Mouse (Mus musculus) v-Abl transformed pro-B cells (cell line): ENCODE data around the gene Kcnq2.

Source experiments
- in situ Hi-C, 2 experiments: fragments of 400-800 bp; cut with MboI; formaldehyde crosslinking; loops; one replicate each; pipeline ENCODE4 v1.15.1; 2025; ENCODE audit not compliant: unreplicated experiment in 2 of 2

Gene Kcnq2

DNA sequence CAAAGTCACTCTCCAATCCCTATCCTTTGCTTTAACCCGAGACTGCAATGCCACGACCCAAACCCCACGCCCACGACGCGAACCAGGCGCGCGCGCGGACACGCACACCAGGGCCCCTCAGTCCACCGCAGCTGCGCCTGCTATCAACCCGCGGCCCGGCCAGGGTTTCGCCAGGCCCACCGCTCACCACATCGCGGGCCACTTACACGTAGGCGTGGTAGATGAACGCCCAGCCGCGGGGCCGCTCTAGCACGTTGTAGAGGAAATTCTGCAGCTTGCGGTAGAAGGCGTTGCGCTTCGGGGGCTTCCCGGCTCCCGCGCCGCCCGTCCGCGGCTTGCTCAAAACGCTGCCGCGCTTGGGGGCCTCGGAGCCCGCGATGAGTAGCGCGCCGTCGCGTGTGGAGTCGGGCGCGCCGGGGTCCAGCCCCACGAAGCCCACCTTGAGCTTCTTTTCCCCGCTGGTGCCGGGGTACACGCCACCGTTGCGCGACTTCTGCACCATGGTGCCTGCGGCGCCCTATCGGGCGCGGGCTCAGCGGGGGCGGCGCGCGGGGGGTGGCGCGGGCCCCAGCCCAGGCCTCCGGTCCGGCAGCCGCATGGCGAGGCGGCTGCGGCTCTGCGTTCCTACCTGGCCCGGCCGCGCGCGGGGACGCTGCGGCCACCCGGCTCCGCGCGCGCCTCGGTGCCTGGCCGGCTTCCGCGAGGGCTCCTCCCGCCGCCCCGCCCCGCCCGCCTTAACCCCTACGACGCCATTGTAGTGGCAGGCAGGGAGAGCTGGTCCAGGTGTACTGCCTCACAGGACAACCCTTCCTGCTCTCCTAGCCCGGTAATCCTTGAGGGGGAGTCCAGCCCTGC is at the start of gene Kcnq2:
Kcnq2 (minus strand) TSS at position 710 of the 855 bp plus-strand sequence.
- in situ Hi-C loops, result no loop called here

DNA sequence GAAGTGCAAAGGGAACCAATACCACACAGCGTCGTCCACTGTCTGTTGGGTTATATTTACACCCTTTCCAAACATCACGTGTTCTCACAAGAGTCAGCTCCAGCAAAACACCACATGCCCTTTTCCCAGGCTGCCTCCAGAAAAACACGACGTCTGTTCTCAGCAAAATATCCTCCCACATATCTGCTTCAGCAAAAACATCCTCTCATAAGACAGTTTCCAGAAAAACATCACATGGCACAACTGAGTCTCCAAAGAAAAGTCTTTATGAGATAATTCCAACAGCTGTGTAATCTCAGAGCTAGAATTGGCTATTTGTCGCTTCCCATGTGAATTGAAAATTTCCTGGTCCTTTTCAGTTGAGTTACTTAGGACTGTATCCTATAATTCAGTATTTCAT is 45.8 kb upstream of the Kcnq2 start:
- in situ Hi-C loops, result loop anchor here (10.0 kb wide), 2 partner anchors 404 to 514 kb away; partner anchors contain the start of genes Uckl1 (in 2 of the 2), Lkaaear1 (in 1 of the 2) and Rgs19 (in 1 of the 2)

DNA sequence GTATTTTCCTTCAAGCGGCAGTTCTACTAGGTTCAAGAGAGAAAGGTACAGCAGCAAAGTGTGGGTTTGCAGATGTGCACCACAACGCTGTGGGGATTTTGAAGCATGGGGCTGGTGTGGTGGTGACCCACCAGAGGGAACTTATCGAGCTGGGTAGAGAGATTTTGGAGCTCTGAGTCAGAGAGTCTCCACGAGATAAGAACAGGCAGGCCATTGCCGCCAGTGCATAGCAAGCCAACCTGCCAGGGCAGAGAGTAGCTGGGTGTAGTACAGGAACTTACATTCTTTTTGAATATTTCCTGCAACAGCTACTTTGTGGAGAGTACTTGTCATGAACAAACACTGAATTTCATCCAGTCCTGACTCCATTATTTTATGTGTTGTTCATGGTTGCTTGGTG is 43.4 kb upstream of the Kcnq2 start:
- in situ Hi-C loops, result no loop called here

DNA sequence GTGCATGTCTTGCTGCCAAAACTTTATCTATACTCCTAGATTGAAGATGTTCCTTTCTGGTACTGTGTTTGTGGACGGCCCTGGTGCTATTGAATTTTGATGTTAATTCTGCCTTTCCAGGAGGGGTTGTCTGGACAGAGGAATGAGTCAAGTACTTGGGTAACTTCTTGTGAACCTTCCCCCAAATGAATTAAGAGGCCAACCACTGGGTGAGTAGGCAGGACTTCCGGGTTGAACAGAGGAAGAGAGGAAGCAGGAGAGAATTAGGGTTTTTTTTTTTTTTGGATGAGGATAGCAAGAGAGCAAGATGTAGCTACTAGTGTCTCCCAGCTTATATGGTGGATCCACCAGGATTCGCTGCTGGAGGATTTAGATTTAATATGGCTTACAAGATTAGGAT is 42.9 kb upstream of the Kcnq2 start:
- in situ Hi-C loops, result no loop called here

DNA sequence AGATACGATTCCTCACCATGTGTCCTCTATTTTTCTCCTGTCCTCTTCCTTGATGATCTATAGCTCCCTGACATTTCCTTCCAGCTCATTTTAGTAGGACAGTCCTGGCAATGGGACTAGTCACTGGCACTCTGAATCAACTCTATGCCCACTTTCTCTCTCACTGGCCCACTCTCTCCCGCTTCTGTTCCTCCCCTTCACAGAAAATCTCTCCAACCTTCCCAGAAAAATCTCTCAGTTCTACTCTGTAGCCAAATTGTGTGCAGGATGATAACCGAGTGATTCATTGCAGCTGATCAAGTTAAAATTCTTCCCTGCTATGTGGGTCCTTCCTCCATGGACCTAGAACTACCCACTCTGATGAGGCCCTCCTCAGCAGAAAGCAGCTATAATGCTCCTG is 39.5 kb upstream of the Kcnq2 start:
- in situ Hi-C loops, result no loop called here

DNA sequence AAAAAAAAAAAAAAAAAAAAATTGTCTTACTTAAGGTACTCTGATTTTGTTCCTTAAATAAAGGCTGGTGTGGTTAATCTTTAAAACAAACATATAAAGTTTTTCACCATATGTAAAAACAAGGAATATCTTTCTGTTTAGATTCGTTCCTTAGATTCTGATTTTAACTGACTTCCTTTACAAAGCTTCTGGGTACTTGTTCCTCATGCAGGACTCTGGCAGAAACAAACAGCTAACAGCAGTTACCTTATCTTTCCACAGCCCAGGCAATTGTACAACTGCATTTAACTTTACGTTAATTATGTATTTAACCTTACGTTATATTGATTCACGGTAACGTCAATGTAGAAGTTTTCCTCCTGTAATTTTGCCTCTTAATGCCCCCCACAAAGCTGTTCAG is 31.4 kb upstream of the Kcnq2 start:
- in situ Hi-C loops, result no loop called here

DNA sequence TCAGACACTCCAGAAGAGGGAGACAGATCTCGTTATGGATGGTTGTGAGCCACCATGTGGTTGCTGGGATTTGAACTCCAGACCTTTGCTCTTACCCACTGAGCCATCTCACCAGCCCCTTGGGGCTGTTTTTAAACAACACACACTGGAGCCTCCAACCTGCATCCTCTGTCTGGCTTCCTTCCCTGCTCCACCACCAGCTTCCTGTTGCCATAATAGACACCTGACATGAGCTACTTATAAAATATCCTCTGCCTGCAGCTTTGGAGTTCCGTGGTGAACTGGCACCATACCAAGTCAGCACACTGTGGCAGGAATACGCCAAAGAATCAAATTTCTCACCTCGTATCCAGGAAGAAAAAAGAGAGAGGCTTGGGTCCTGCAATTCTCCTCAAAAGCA is 25.7 kb upstream of the Kcnq2 start:
- in situ Hi-C loops, result no loop called here

DNA sequence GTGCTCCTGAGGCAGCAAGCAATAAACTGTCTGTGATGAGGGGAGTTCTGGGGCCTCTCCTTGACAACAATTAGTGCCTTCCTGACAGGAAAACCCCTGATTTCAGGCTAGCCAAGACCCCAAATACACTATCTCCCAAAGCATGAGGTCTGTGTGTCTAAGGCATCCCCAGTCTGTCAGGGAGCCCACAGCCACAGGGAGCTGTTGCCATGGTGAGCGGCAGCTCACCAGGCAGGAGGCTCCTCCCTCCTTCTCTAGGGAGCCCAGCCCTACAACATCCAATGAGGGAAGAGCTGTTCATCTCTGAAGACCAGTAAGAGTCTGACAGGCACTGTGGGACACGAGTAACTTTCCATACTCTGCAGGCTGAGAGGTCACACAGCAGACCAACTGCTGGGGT is 24.7 kb upstream of the Kcnq2 start:
- in situ Hi-C loops, result no loop called here

DNA sequence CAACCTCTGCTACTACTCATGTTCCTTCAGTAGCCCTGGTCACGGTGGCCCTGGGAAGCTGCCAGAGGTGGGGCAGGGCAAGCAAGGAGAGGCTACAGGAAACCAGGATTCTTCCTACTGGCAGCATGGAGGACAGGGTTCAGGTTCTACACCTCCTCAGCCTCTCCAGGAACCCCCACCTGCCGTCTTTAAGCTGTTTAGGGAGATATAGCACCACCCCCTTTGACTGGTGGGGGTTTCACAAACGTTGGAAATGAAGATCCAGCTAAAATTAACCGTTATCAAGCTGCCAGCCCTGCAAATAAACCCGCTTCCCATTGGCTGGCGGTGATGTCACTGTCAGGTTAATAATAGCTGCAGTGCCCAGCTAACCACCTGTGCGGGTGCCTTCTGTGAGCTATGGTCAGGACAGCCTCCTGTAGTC is 24.0 kb upstream of the Kcnq2 start:
- in situ Hi-C loops, result no loop called here

DNA sequence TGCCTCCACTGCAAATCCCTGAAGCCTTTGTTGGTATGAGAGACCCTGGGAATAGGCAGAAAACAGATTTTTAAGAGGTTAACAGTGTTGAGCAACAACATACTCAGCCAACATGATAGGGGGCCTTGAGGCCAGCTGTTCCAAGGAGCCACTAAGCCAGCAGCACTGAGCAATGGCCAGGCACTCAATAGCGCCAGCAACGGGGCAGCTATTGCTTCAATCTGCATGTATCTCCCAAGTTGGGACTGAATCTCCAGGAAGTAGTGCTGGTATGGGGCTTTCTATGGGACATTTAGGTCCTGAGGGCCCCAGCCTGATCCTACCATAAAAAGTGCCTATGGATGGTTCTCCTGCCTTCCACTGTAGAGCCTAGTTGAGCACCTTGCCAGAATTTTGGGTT is 23.4 kb upstream of the Kcnq2 start:
- in situ Hi-C loops, result no loop called here

DNA sequence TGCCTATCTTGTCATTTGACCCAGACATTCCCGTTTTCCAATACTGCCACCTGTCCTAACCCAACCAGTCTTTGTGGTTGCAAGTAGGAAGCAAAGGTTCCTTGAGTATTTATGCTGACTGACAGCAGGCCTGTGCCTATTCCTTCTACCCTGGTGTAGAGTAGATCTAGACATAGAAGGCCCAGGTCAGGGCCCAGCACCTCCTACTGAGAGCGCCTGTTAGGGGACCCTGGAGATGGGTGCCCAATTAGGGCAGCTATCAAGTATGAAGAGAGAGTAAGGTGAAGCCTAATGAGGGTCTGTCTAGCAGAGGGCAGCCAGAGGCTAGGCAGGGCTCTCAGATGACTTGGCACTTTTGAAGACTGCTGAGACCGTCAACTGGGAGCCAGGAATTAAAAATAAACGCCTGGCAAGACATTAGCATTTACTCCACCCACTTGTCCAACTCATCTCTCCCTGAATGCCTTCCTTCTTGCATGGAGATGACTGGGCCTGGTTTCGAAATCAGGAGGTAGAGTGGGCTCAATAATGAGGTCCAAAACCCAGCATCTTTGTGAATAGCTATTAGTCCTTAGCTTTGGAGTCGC is 22.7 kb upstream of the Kcnq2 start:
- in situ Hi-C loops, result no loop called here

DNA sequence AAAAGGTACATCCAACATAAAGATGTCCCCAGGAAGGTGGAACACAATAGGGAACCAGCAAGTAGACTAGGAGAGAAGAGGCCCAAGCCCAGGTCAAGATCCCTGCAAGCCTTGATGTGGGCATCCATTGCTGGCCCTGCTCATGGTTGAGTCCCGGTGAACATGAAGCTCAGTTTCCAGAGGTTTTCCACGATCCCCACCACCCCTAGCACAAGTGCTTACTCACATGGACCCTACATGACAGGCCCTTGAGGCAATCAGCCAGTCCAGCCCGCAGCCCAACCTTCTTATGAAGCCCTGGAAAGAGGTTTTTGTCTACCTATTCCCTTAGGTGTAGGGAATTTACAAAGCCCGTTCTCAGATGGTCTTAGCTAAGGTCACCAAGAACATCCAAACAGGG is 22.1 kb upstream of the Kcnq2 start:
- in situ Hi-C loops, result no loop called here

DNA sequence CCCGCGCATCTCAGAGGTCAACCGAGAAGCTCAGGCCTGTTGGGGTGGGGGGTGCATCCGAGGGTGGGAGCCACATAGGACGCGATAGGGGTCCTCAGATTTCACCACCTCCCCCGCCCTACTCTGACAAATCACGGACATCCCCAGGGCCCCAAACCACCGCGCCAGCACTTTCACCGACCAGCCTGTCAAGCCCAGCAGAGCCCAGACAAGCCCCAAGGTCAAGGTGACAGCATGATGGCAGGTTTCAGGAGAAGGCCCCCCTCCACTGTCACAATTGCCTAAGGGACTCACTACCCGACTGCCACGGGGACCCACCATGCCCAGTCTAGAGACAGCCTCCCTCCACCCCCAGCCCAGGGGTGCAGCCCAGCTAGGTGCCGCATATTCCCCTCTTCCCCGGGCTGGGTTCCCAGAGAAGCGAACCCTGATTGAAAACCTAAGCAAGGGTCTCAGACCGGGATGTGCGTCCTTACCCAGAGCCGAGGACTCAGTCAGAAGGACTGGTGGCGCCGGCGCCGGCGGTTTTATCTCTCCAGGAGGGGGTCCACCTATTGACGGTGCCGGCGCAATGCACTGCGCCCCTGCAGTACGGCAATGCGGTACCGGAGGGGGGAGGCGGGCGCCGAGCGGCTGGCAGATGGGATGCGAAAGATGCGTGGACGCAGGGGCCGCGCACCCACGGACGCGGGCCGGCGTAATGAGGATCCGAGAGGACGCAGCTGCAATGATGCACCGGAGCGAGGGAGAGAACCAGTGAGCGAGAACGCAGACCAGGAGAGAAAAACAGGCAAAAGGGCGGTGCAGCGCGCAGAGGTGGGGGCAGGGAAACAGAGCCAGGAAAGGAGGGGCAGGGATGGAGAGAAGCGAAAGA is 21.4 kb upstream of the Kcnq2 start, which contains the start of gene Eef1a2:
Eef1a2 (minus strand) TSS at position 767 of the 874 bp plus-strand sequence.
- in situ Hi-C loops, result no loop called here

DNA sequence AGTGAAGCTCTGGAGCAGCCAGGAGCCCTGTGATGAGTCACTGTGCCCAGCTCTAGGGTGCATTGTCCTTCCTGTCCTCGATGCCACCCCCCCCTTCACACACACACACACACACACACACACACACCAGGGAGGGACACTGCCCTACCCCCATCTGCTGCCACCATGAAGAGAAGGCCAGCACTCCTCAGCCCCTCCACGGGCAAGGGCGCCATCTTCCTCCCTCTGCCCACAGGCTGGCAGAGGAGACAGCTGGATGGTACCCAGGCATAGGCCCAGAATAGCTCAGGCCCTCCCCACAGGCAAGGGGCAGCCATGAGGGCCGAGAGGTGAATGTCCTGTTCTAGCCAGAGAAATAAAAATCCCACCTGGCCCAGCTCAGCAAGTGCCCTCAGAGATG is 20.7 kb upstream of the Kcnq2 start:
- in situ Hi-C loops, result no loop called here

DNA sequence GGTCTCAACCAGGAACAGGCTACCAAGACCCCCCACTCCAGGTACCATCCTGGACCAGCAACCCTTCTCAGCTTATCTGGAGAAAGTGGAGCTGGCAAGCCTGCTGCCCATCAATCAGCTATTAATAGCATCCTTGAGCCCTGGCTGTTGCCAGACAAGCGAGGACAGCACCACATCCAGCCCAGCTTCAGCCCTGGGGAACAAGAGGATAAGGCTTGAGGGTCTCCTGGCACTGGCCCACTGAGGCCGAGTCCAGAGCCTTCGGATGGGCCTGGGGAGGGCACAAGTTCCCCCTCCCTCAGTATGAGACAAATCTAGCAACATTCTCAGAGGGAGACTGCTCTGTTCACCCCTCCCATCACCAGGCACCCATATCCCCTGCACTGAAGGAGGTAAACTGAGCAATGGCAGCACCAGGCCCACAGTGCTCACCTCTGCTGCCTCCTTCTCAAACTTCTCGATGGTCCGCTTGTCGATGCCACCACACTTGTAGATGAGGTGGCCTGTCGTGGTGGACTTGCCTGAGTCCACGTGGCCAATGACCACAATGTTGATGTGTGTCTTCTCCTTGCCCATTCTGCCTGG is 19.8 kb upstream of the Kcnq2 start:
- in situ Hi-C loops, result no loop called here

DNA sequence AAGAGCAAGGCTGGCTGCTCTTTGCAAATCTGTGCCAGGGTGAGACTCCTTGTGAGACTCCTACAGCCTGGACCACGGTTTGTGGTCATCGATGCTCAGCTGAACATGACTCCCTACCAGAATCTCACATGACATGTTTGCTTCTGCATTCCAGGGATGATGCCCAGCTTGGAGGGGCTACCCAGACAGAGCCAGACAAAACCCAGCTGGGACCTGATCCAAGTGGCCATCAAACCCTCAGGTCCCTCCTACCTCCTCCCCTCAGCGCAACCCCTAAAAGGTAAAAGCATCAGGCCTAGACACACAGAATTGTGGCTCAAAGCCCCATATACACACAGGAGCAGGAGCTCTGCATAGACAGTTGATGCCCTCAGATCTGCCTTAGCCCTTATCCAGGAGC is 19.3 kb upstream of the Kcnq2 start:
- in situ Hi-C loops, result no loop called here

DNA sequence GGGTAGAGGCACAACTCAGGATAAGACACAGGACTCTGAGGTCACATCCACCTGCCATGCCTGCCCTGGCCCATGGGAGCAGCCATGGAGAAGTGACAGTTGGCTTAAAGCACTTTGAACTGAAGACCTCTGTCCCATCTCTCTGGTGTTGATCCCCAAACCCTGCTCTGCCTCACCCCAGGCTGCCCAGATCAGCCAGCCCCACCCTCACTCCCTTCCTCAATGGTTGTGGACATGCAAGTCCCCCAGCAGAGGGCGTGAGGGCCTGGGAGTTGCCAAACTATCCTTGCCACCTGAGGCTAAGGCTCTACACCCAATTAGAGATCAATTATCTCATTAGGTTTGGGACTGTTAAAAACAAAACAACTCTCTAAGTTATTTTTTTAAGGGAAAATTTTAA is 18.7 kb upstream of the Kcnq2 start:
- in situ Hi-C loops, result no loop called here

DNA sequence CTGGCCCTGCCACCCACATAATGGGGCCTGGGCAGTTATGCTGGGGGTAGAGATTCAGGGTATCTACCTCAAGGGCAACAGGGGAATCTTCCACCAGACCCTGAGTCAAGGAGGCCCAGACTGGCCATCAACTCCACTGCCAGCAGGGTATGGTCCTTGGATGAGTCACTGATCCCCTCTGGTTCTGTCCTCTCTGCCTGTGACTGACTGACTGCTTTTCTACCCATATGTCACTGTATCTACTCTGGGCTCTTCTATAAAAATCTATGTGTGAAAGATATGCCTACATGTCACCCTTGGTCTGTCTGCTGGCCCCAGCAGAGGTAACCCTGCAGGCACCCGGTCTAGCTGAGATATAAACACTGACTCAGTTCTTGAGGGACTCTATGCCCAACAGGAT is 18.0 kb upstream of the Kcnq2 start:
- in situ Hi-C loops, result no loop called here

DNA sequence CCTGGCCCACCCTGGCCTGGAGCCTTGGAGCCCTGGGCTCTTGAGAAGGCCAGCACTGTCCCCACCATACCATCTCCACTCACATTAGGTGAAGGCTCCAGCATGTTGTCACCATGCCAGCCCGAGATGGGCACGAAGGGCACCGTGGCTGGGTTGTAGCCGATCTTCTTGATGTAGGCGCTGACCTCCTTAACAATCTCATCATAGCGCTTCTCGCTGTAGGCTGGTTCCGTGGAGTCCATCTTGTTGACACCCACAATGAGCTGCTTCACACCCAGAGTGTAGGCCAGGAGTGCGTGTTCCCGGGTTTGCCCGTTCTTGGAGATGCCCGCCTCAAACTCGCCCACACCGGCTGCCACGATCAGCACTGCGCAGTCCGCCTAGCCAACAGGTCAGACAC is 17.6 kb upstream of the Kcnq2 start:
- in situ Hi-C loops, result no loop called here

DNA sequence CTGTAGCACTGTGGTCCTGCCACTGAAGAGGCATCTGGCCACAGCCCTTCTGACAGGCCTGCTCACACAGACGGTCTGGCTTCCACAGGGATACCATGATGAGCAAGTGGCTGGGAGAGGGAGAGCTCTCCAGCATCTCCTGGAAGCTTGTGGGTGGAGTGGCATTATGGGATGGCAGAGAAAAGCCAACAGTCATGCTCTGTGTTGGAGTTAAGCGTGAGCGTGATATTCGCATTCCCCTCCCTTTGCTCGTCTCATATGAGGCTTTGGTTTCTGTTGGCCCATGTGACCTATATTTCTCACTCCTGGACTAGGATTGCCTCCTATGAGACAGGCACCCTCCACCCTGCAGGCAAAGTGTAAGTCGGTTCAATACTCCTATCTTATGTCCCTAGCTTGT is 15.2 kb upstream of the Kcnq2 start:
- in situ Hi-C loops, result no loop called here
